Mouse (Mus musculus) ovary, adult 10 weeks (tissue): ENCODE data around the gene Olfr502. TPM values are rescaled to one million over a fixed set of nuclear protein-coding genes. Genes with fewer than 3 reads are reported as not detected.

Experiments
- polyA plus RNA-seq: library from polyadenylated mRNA; stranded (reverse); fragments of 350-450 nt; fragmentation: Illumina TruSeq; extraction: RNeasy Lipid Tissue Mini Kit (QIAGEN cat#74804); gene quantifications from one replicate; pipeline ENCODE4 v1.2.3, GENCODE M21; 2014

Gene Olfr502
- polyA plus RNA-seq, result not detected

DNA sequence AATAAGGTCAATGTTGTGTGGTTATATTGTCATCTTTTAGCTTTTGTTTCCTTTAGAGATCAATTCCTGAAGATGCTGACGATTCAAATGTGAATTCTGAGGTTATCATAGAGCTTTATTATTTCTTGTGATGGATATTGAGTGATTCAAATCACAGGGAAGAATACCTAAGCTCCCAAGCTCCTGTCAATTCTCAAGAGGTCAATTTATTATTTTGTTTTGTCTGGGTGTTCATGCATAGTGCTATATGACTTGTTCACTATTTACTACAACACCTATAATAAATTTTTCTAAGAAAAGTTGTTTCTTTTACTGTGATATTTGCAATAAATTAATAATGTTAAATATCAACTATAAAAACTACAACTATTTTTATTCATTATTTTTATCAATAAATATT, at the start of gene Olfr502:
Olfr502 (minus strand) TSS at position 101 of the 400 bp plus-strand sequence.

DNA sequence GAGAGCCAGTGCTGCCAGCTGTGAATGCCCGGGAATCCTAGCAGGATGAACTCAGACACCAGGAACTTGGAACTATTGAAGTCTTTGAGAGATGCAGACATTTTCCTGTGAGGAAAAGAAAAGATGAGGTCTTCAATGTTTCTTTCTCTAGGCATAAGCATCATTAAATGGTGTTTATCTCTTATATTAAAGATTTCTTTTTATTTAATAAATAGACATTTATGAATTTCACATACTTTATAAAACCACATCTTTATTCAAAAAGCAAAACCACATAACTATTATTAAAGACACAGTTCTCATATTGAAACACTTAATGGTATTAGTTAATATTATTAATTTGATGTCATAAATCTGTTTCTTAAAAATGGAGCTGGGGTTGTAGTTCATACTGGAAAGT, 40.8 kb upstream of the Olfr502 start, which contains the start of gene Olfr504:
Olfr504 (minus strand) TSS at position 101 of the 400 bp plus-strand sequence.

DNA sequence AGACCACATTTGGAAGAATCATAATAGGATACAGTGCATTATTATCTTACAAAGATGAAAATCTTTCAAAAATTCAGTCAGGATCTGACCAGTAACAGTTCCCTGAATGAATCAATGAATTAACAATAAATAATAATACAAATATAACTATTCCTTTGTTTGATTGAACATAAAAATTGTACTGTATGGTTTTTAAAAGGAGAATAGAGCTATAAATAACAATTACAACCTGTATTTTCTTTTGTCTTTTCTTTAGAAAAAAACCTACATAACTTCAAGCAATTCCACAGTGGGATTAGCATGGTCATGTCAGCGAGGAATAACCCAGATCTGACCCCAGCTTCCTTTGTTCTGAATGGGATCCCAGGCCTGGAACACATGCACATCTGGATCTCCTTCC, 19.4 kb upstream of the Olfr502 start, which contains the start of gene Olfr503:
Olfr503 (plus strand) TSS at position 301 of the 400 bp plus-strand sequence.

Other genes with a start within 250 kb of the Olfr502 start
- gene Olfr490, start 236.1 kb downstream of the Olfr502 start, polyA plus RNA-seq, result not detected
- gene Olfr491, start 211.6 kb downstream of the Olfr502 start, polyA plus RNA-seq, result not detected
- not detected for gene Olfr492, start 201.4 kb downstream of the Olfr502 start, polyA plus RNA-seq
- gene Olfr493, start 178.1 kb downstream of the Olfr502 start, polyA plus RNA-seq, result not detected
- gene Olfr494, start 159.7 kb downstream of the Olfr502 start, polyA plus RNA-seq, result not detected
- gene Olfr495, start 131.9 kb downstream of the Olfr502 start, polyA plus RNA-seq, result not detected
- gene Olfr497, start 104.6 kb downstream of the Olfr502 start, polyA plus RNA-seq, result not detected
- gene Olfr498, start 59.7 kb downstream of the Olfr502 start, polyA plus RNA-seq, result not detected
- not detected for gene Olfr503, start 19.5 kb upstream of the Olfr502 start, polyA plus RNA-seq
- not detected for gene Olfr504, start 40.7 kb upstream of the Olfr502 start, polyA plus RNA-seq
- gene Olfr506, start 85.7 kb upstream of the Olfr502 start, polyA plus RNA-seq, result not detected
- not detected for gene Olfr507, start 96.7 kb upstream of the Olfr502 start, polyA plus RNA-seq
- not detected for gene Olfr508, start 104.9 kb upstream of the Olfr502 start, polyA plus RNA-seq
- not detected for gene Olfr509, start 126.8 kb upstream of the Olfr502 start, polyA plus RNA-seq
- not detected for gene Olfr510, start 141.4 kb upstream of the Olfr502 start, polyA plus RNA-seq
- gene Olfr512, start 188.3 kb upstream of the Olfr502 start, polyA plus RNA-seq, result not detected
- not detected for gene Olfr513, start 225.9 kb upstream of the Olfr502 start, polyA plus RNA-seq